Mouse (Mus musculus) stomach, postnatal 0 days (tissue): ENCODE data around the gene Ldb3. TPM values are rescaled to one million over a fixed set of nuclear protein-coding genes. Genes with fewer than 3 reads are reported as not detected.
A peak's percentile ranks its signal among the peaks of the same experiment; 100 is the strongest.

Experiments
- ATAC-seq: fragments of 200-750 bp; cut with Nextera tagmentation; 2 replicates; pipeline ENCODE4 v1.8.0; 2017; ENCODE audit not compliant: low FRiP score, low TSS enrichment
- DNase-seq: peaks from one replicate; pipeline ENCODE4 v3.0.0-alpha.2; 2016; ENCODE audit warnings: low spot score
- H3K27ac ChIP-seq: fragments of 300-500 bp; sonication (generic); replicated peaks from 2 replicates; pipeline ENCODE4 v1.5.1; 2014; ENCODE audit warnings: mild to moderate bottlenecking, control low read depth
- H3K27me3 ChIP-seq: fragments of 300-500 bp; sonication (generic); 2 replicates; pipeline ENCODE4 v1.6.1; 2014; ENCODE audit warnings: low read length; ENCODE audit not compliant: control insufficient read depth, insufficient read depth
- H3K36me3 ChIP-seq: fragments of 300-500 bp; sonication (generic); 2 replicates; pipeline ENCODE4 v1.6.1; 2014; ENCODE audit warnings: low read length, mixed read lengths; ENCODE audit not compliant: control insufficient read depth, insufficient read depth
- H3K4me1 ChIP-seq: fragments of 300-500 bp; sonication (generic); replicated peaks from 2 replicates; pipeline ENCODE4 v1.6.1; 2014; ENCODE audit warnings: antibody characterized with exemption; ENCODE audit not compliant: control insufficient read depth, insufficient read depth
- H3K4me2 ChIP-seq: fragments of 300-500 bp; sonication (generic); replicated peaks from 2 replicates; pipeline ENCODE4 v1.6.1; 2014; ENCODE audit warnings: low read depth, mild to moderate bottlenecking, control low read depth, moderate library complexity
- H3K4me3 ChIP-seq: fragments of 300-500 bp; sonication (generic); 2 replicates; pipeline ENCODE4 v1.5.1; 2014; ENCODE audit warnings: low read depth, low read length, control low read depth
- H3K9ac ChIP-seq: fragments of 300-500 bp; sonication (generic); 2 replicates; pipeline ENCODE4 v1.6.1; 2014; ENCODE audit warnings: mild to moderate bottlenecking, low read length, control low read depth, mixed read lengths
- H3K9me3 ChIP-seq: fragments of 300-500 bp; sonication (generic); 2 replicates; pipeline ENCODE4 v1.6.1; 2016; ENCODE audit warnings: low read length; ENCODE audit not compliant: control insufficient read depth
- CTCF ChIP-seq: IDR thresholded peaks from 2 replicates; pipeline ENCODE4 v1.5.1; 2016; ENCODE audit warnings: antibody characterized with exemption, low read depth, mild to moderate bottlenecking, moderate library complexity
- EP300 ChIP-seq: optimal IDR thresholded peaks from 2 replicates; pipeline ENCODE3; 2016; ENCODE audit warnings: antibody characterized with exemption
- WGBS: fragments of 180-500 bp; shearing (Covaris S2); extraction: QIAGEN DNeasy Blood & Tissue Kit; methylation state at CpG from one replicate; pipeline ENCODE4 v1.1.7; 2014; 5-methylcytosine and 5-hydroxymethylcytosine counted together
- polyA plus RNA-seq: library from polyadenylated mRNA; unstranded; fragments of >200 nt; fragmentation: Nextera tagmentation; extraction: Ambion mirVana; gene quantifications from 2 replicates; pipeline ENCODE4 v1.2.1, GENCODE M21; 2015

Ldb3 gene
- polyA plus RNA-seq, 1 experiment from 2014 or later: 1.7 TPM

DNA sequence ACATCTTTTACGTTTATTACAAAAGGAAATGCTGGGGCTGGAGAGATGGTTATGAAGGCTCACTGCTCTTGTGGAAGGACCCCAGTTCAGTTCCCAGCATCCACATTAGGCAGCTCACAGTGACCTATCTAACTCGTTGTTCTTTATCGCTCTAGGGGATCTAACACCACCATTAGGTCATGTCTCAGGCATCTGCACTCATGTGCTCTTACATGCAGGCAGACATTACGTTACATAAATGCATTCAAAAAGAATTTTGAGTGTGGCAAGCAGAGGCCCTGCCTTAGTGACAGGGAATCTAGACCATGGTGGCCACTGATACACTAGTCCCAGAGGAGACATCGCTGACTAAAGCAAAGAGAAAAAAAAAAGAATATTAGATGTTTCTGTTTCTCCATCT, 34.6 kb upstream of the Ldb3 start:
- H3K27ac ChIP-seq: no peak overlapping the region
- no peak for ATAC-seq
- H3K27me3 ChIP-seq: no peaks in the 10 kb centered on the region
- H3K4me1 ChIP-seq: no peaks in the 10 kb centered on the region
- H3K4me3 ChIP-seq: no peak overlapping the region
- no peaks in the 10 kb centered on the region for H3K36me3 ChIP-seq
- H3K9ac ChIP-seq: no peak overlapping the region
- H3K9me3 ChIP-seq: no peaks in the 10 kb centered on the region
- no peak for DNase-seq
- TF ChIP-seq CTCF (no peak), EP300 (no peak)
- WGBS: 73% methylated on average over 5 of the region's 5 CpGs
- no peak overlapping the region for H3K4me2 ChIP-seq

DNA sequence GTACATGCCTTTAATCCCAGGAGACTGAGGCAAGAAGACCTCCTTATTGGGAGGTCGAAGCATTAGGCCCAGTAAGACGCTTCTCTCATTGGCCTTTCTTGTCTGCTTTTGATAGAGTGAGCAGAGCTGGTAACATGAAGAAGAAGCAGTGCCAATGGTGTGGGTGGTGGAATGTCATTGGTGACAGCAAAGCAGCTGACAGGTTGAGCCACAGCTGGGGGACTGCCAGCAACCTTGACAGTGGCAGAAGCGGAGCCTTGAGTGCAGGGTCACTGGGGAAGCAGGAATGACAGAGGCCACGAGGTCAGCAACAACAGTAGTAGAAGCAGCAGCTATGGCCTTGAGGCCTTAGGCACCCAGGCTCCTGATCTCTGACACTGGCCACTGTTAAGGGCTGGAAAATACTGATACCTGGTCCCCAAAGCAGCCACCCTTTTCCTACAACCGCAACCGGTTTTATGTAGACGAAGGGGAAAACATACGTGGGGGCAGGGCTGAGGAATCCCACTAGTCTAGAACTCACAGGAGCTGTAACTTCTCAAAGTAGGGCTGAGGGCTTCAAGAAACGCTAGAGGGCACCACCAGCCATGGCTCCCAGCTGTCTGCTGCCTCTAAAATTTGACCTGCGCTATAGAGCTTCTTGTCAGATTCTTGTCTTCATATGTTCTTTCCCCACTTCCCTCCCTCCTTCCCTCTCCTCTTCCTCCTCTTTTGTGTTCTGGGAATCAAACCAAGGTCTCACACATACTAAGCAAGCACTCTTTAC, 32.3 kb upstream of the Ldb3 start:
- WGBS: 37% methylated on average over 10 of the region's 10 CpGs

DNA sequence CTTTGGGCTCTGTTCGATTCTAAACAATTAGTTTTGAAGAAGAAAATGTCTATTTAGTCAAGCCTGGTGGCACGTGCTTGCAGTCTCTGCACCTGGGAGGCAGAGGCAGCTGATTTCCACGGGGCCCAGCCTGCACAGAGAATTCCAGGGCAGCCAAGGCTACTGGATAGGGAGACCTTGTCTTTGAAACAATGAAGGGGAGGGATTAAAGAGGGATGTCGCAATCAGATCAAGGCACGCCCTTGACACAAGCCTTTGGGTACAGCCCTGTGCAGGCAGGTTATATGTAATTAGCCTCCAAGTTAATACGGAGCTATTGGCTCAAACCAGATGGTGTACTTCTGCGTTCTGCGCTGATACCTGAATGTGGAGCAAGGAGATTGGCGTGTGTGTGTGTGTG, 30.3 kb upstream of the Ldb3 start:
- TF ChIP-seq EP300: no peak
- no peak for TF ChIP-seq CTCF
- 32% methylated on average over 9 of the region's 9 CpGs for WGBS
- no peak overlapping the region; the same call in 1 of the 2 replicates for H3K27ac ChIP-seq
- H3K36me3 ChIP-seq: no peaks in the 10 kb centered on the region
- no peaks in the 10 kb centered on the region; the same call in 1 of the 2 replicates for H3K4me1 ChIP-seq
- H3K9me3 ChIP-seq: no peaks in the 10 kb centered on the region
- H3K4me3 ChIP-seq: no peak overlapping the region
- DNase-seq (peak; percentile 57), ATAC-seq (peak; percentile 72)
- no peak overlapping the region; the same call in 1 of the 2 replicates for H3K4me2 ChIP-seq
- no peaks in the 10 kb centered on the region for H3K27me3 ChIP-seq
- no peak overlapping the region for H3K9ac ChIP-seq

More for the DNA sequence above, 32.3 kb upstream of the Ldb3 start:
- H3K9me3 ChIP-seq: no peaks in the 10 kb centered on the region
- H3K27me3 ChIP-seq: no peaks in the 10 kb centered on the region
- DNase-seq (peak; percentile 60), ATAC-seq (no peak)
- H3K36me3 ChIP-seq: no peaks in the 10 kb centered on the region
- no peak overlapping the region for H3K4me2 ChIP-seq
- no peak overlapping the region for H3K27ac ChIP-seq
- no peaks in the 10 kb centered on the region for H3K4me1 ChIP-seq
- no peak for TF ChIP-seq EP300
- peak; percentile 77 for TF ChIP-seq CTCF
- no peak overlapping the region for H3K9ac ChIP-seq
- no peak overlapping the region for H3K4me3 ChIP-seq

DNA sequence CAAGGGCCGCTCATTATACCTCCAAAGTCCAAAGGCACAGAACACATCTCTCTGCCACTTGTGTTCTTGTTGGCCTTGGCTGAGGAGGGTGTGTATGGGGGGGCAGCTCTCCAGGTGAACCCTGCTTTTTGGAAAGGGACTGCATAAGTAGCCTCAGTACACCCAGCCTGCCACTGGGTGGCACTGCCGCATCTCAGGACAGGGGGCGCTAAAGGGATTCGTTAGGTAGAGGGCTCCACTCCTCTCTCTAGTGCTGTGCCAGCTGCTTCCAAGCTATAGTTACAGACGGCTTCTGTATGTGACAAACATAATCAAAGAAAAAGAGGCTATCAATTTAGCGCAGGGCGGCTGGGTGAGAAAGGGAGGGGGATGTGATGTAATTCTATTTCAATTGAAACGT, 28.3 kb upstream of the Ldb3 start:
- DNase-seq (peak; percentile 90), ATAC-seq (peak; percentile 65)
- Histone ChIP-seq H3K27ac (no peak overlapping the region), H3K9me3 (no peaks in the 10 kb centered on the region), H3K4me2 (no peak overlapping the region), H3K9ac (no peak overlapping the region), H3K4me1 (no peaks in the 10 kb centered on the region; the same call in 1 of the 2 replicates), H3K4me3 (no peak overlapping the region), H3K27me3 (no peaks in the 10 kb centered on the region), H3K36me3 (no peaks in the 10 kb centered on the region)
- TF ChIP-seq EP300: no peak
- peak; percentile 100 for TF ChIP-seq CTCF
- 2% methylated on average over 8 of the region's 8 CpGs for WGBS

DNA sequence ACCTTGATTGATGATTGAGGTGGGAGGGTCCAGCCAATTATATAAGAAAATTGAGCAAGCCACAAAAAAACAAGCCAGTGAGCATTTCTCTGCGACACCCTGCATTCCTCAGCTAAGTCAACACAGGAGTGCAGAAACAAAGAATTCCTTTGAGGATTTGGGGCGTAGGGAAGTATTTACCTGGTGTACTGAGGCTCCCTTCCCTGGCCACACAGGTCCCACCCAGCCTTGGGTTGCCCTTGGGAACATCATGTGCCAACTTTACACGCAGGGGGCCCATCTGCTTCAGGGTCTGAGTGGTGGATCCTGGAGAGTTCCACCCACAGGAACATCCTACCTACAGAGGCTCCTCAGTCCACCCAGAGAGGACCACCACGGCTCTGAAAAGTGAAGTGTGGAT, 27.1 kb upstream of the Ldb3 start:
- no peaks in the 10 kb centered on the region for H3K27me3 ChIP-seq

DNA sequence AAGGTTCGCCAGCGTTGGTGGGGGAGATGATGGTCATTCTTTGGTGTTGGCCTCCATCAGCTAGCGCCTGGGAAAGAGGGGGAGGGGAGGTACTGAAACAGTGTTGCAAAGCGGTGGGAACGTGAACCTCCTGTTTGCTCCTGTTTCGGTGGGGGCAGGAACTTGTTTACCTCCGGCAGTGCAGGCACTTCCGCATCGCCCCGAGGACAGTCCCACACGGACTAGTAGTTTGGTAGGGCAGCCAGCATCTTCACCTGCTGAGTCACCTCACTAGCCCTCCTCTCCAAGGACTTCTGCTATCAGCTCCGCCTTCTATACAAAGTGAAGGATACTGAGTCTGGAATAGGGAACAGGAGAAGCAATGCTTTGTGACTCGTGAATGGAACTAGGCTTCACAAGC, 26.6 kb upstream of the Ldb3 start:
- ATAC-seq (peak; percentile 46), DNase-seq (peak; percentile 43)
- peak overlapping the region; percentile 75 for H3K27ac ChIP-seq
- H3K4me1 ChIP-seq: no peaks in the 10 kb centered on the region; the same call in 1 of the 2 replicates
- TF ChIP-seq EP300: no peak
- TF ChIP-seq CTCF: no peak
- H3K9me3 ChIP-seq: no peaks in the 10 kb centered on the region
- H3K36me3 ChIP-seq: no peaks in the 10 kb centered on the region
- H3K27me3 ChIP-seq: no peaks in the 10 kb centered on the region
- WGBS: 2% methylated on average over 13 of the region's 13 CpGs
- peak overlapping the region; percentile 12; the same call in 1 of the 2 replicates for H3K4me3 ChIP-seq
- H3K4me2 ChIP-seq: peak overlapping the region; percentile 39
- H3K9ac ChIP-seq: peak overlapping the region; percentile 27; the same call in 1 of the 2 replicates

More for the DNA sequence above, 27.1 kb upstream of the Ldb3 start:
- H3K27ac ChIP-seq: peak overlapping the region; percentile 75
- ATAC-seq (peak; percentile 76), DNase-seq (peak; percentile 36)
- WGBS: 37% methylated on average over 4 of the region's 4 CpGs
- H3K4me2 ChIP-seq: no peak overlapping the region
- no peak overlapping the region for H3K4me3 ChIP-seq
- no peaks in the 10 kb centered on the region for H3K9me3 ChIP-seq
- H3K36me3 ChIP-seq: no peaks in the 10 kb centered on the region
- H3K9ac ChIP-seq: no peak overlapping the region
- no peaks in the 10 kb centered on the region; the same call in 1 of the 2 replicates for H3K4me1 ChIP-seq
- TF ChIP-seq CTCF (no peak), EP300 (no peak)
